Mouse (Mus musculus): ENCODE measurements around the gene Irf4. TPM values are rescaled to one million over a fixed set of nuclear protein-coding genes. Genes with fewer than 3 reads are reported as not detected.

Gene Irf4
- polyA plus RNA-seq, 1 experiment = 0.01 TPM

DNA sequence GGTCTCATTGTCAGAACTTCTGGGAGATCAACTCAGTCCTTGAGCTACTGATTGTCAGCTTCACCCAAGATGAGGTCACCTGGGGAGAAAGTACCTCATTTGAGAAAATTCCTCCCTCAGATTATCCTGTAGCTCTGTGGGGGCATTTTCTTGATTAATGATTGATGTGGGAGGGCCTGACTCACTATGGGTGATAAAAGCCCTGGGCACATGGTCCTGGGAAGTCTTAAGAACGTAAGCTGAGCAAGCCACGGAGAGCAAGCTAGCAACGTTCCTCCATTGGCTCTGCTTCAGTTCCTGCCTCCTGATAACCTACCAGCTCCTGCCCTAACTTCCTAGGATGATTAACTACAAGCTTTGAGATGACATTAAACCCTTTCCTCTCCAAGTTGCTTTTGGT, 35.4 kb upstream of the Irf4 start:
- H3K27me3 ChIP-seq (ENCODE audit: control insufficient read depth, insufficient read depth, insufficient read length) = no peaks in the 10 kb centered on the region
- no peak overlapping the region for H3K4me2 ChIP-seq (ENCODE audit: low read depth)
- no peak overlapping the region for H3ac ChIP-seq (ENCODE audit: control insufficient read depth, insufficient read length)
- TF ChIP-seq CEBPB (IDR thresholded peaks at IDR 0.05; ENCODE audit: insufficient read depth, poor library complexity, severe bottlenecking) = no peak
- H3K4me3 ChIP-seq = no peak overlapping the region
- H3K79me2 ChIP-seq (ENCODE audit: control insufficient read depth, insufficient read depth) = no peaks in the 10 kb centered on the region
- no peaks in the 10 kb centered on the region for H3K36me3 ChIP-seq (ENCODE audit: control insufficient read depth, insufficient read depth)

DNA sequence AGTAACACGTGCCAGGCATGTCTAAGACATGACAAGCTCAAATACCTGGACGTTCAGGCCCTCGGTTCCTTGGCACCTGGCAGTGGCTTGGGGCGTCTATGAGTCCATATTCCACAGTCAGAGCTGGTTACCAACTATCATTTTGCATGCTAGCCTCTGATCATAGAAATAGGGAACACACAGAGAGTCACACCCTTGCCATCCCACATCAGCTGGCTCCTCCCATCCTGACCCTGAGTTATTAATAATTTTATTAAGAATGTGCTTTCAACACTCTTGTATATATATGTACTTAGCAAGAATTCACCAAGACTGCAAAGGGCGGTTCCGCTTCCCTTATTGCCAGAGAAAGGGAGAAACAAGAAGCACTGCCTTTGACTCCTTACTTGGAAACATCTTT, 34.5 kb upstream of the Irf4 start:
- H3K79me2 ChIP-seq (ENCODE audit: control insufficient read depth, insufficient read depth) = no peaks in the 10 kb centered on the region
- no peak overlapping the region for H3ac ChIP-seq (ENCODE audit: control insufficient read depth, insufficient read length)
- H3K4me3 ChIP-seq = no peak overlapping the region
- TF ChIP-seq TCF12 (IDR thresholded peaks at IDR 0.05; ENCODE audit: insufficient read depth, poor library complexity, severe bottlenecking) = no peak
- TF ChIP-seq MAX (IDR thresholded peaks at IDR 0.05; ENCODE audit: low read depth) = no peak
- no peak for TF ChIP-seq REST (IDR thresholded peaks at IDR 0.05; ENCODE audit: insufficient read depth, insufficient read length)
- TF ChIP-seq USF1 (IDR thresholded peaks at IDR 0.05; ENCODE audit: low read depth) = no peak
- TF ChIP-seq SRF (IDR thresholded peaks at IDR 0.05; ENCODE audit: control insufficient read depth, insufficient read length, low read depth) = no peak
- no peak for TF ChIP-seq E2F4 (IDR thresholded peaks at IDR 0.05; ENCODE audit: insufficient read depth)
- no peak for TF ChIP-seq CEBPB (IDR thresholded peaks at IDR 0.05; ENCODE audit: insufficient read depth, poor library complexity, severe bottlenecking)
- no peak for TF ChIP-seq POLR2AphosphoS2 (IDR thresholded peaks at IDR 0.05; ENCODE audit: insufficient read length, low read depth)
- TF ChIP-seq MYOG (IDR thresholded peaks at IDR 0.05; ENCODE audit: control insufficient read depth in 1 of 3, insufficient read depth in 1 of 3, insufficient read length in 2 of 3, low read depth in 2 of 3) = no peak
- TF ChIP-seq POLR2A (IDR thresholded peaks at IDR 0.05; ENCODE audit: insufficient read length, low read depth) = no peak
- TF ChIP-seq TCF3 (IDR thresholded peaks at IDR 0.05; ENCODE audit: insufficient read length, low read depth) = no peak
- no peak for TF ChIP-seq MYOD1 (IDR thresholded peaks at IDR 0.05; ENCODE audit: control insufficient read depth in 1 of 3, insufficient read length in 2 of 3, low read depth in 2 of 3)
- no peaks in the 10 kb centered on the region for H3K27me3 ChIP-seq (ENCODE audit: control insufficient read depth, insufficient read depth, insufficient read length)
- H3K4me2 ChIP-seq (ENCODE audit: low read depth) = no peak overlapping the region
- H3K36me3 ChIP-seq (ENCODE audit: control insufficient read depth, insufficient read depth) = no peaks in the 10 kb centered on the region

DNA sequence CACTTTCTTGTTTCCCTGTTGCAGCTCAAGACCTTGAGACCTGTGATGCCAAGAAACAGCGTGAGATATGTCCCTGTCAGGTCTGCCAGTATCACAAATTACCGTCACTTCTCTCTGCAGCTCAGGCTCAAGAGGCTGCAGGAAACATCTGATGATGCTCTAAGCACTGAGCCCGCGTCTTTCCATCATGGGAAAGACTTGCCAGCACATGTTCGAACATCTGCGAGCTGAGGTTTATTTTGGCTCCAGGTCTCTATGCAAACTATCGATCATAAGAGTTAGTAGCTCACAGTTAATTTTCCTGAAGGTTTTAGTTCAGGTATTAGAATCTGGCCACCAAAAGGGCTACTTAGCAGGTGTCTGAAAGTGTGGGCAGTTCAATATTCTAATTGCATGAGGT, 34.0 kb upstream of the Irf4 start:
- Histone ChIP-seq H3K79me2 (ENCODE audit: control insufficient read depth, insufficient read depth) (no peaks in the 10 kb centered on the region), H3K4me3 (no peak overlapping the region), H3ac (ENCODE audit: control insufficient read depth, insufficient read length) (no peak overlapping the region), H3K4me2 (ENCODE audit: low read depth) (no peak overlapping the region), H3K27me3 (ENCODE audit: control insufficient read depth, insufficient read depth, insufficient read length) (no peaks in the 10 kb centered on the region), H3K36me3 (ENCODE audit: control insufficient read depth, insufficient read depth) (no peaks in the 10 kb centered on the region)
- TF ChIP-seq POLR2AphosphoS2 (IDR thresholded peaks at IDR 0.05; ENCODE audit: insufficient read length, low read depth) (no peak), POLR2A (IDR thresholded peaks at IDR 0.05; ENCODE audit: insufficient read length, low read depth) (no peak), TCF12 (IDR thresholded peaks at IDR 0.05; ENCODE audit: insufficient read depth, poor library complexity, severe bottlenecking) (no peak), E2F4 (IDR thresholded peaks at IDR 0.05; ENCODE audit: insufficient read depth) (no peak), MYOD1 (IDR thresholded peaks at IDR 0.05; ENCODE audit: control insufficient read depth in 1 of 3, insufficient read length in 2 of 3, low read depth in 2 of 3) (no peak)

GRCm38 (mm10) chr13:30715573-30715972, 33.5 kb upstream of the Irf4 start:
- H3K27me3 ChIP-seq (ENCODE audit: control insufficient read depth, insufficient read depth, insufficient read length) = no peaks in the 10 kb centered on the region
- H3K4me3 ChIP-seq = no peak overlapping the region
- H3K4me2 ChIP-seq (ENCODE audit: low read depth) = no peak overlapping the region
- no peaks in the 10 kb centered on the region for H3K79me2 ChIP-seq (ENCODE audit: control insufficient read depth, insufficient read depth)
- no peaks in the 10 kb centered on the region for H3K36me3 ChIP-seq (ENCODE audit: control insufficient read depth, insufficient read depth)
- TF ChIP-seq E2F4 (IDR thresholded peaks at IDR 0.05; ENCODE audit: insufficient read depth) = no peak
- TF ChIP-seq SRF (IDR thresholded peaks at IDR 0.05; ENCODE audit: control insufficient read depth, insufficient read length, low read depth) = no peak
- no peak for TF ChIP-seq REST (IDR thresholded peaks at IDR 0.05; ENCODE audit: insufficient read depth, insufficient read length)
- TF ChIP-seq CEBPB (IDR thresholded peaks at IDR 0.05; ENCODE audit: insufficient read depth, poor library complexity, severe bottlenecking) = no peak
- TF ChIP-seq MAX (IDR thresholded peaks at IDR 0.05; ENCODE audit: low read depth) = no peak
- no peak for TF ChIP-seq TCF3 (IDR thresholded peaks at IDR 0.05; ENCODE audit: insufficient read length, low read depth)
- no peak for TF ChIP-seq MYOD1 (IDR thresholded peaks at IDR 0.05; ENCODE audit: control insufficient read depth in 1 of 3, insufficient read length in 2 of 3, low read depth in 2 of 3)
- H3ac ChIP-seq (ENCODE audit: control insufficient read depth, insufficient read length) = no peak overlapping the region

DNA sequence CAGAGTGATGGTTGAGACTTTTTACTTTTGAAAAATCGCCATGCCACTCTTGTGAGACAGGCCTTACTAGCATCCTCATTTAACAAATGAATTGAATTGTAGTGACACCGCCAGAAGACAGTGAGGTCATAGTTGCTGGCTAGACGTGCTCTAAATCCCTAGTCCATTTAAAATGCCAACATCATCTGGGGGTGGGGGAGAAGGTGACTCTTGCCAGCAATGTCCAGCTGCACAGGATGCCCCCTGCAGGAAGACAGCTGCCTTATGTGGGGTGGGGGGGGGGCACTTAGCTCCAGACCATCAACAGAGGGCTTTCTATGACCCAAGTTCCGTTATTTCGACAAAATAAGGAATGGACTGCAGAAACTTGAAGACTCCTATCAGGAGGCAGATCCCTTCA, 32.4 kb upstream of the Irf4 start:
- TF ChIP-seq POLR2AphosphoS2 (IDR thresholded peaks at IDR 0.05; ENCODE audit: insufficient read length, low read depth) = no peak
- no peak for TF ChIP-seq E2F4 (IDR thresholded peaks at IDR 0.05; ENCODE audit: insufficient read depth)
- no peak for TF ChIP-seq MYOG (IDR thresholded peaks at IDR 0.05; ENCODE audit: control insufficient read depth in 1 of 3, insufficient read depth in 1 of 3, insufficient read length in 2 of 3, low read depth in 2 of 3)
- no peak for TF ChIP-seq TCF12 (IDR thresholded peaks at IDR 0.05; ENCODE audit: insufficient read depth, poor library complexity, severe bottlenecking)
- no peak for TF ChIP-seq CEBPB (IDR thresholded peaks at IDR 0.05; ENCODE audit: insufficient read depth, poor library complexity, severe bottlenecking)
- no peak for TF ChIP-seq POLR2A (IDR thresholded peaks at IDR 0.05; ENCODE audit: insufficient read length, low read depth)
- no peak for TF ChIP-seq SRF (IDR thresholded peaks at IDR 0.05; ENCODE audit: control insufficient read depth, insufficient read length, low read depth)
- TF ChIP-seq USF1 (IDR thresholded peaks at IDR 0.05; ENCODE audit: low read depth) = no peak
- no peak for TF ChIP-seq MAX (IDR thresholded peaks at IDR 0.05; ENCODE audit: low read depth)
- TF ChIP-seq REST (IDR thresholded peaks at IDR 0.05; ENCODE audit: insufficient read depth, insufficient read length) = no peak
- no peak for TF ChIP-seq TCF3 (IDR thresholded peaks at IDR 0.05; ENCODE audit: insufficient read length, low read depth)
- TF ChIP-seq MYOD1 (IDR thresholded peaks at IDR 0.05; ENCODE audit: control insufficient read depth in 1 of 3, insufficient read length in 2 of 3, low read depth in 2 of 3) = no peak
- Histone ChIP-seq H3K27me3 (ENCODE audit: control insufficient read depth, insufficient read depth, insufficient read length) (no peaks in the 10 kb centered on the region), H3K36me3 (ENCODE audit: control insufficient read depth, insufficient read depth) (no peaks in the 10 kb centered on the region), H3ac (ENCODE audit: control insufficient read depth, insufficient read length) (no peak overlapping the region), H3K4me3 (no peak overlapping the region), H3K79me2 (ENCODE audit: control insufficient read depth, insufficient read depth) (no peaks in the 10 kb centered on the region), H3K4me2 (ENCODE audit: low read depth) (no peak overlapping the region)
